Mouse (Mus musculus) left cerebral cortex, adult 9 months (tissue): ENCODE results near the gene Nlrp3.

Experiments used
- DNase-seq, 2 experiments: peaks; one replicate each; pipeline ENCODE4 v3.0.0; 2022; ENCODE audit warnings: low spot score in 2 of 2

Nlrp3 gene

DNA sequence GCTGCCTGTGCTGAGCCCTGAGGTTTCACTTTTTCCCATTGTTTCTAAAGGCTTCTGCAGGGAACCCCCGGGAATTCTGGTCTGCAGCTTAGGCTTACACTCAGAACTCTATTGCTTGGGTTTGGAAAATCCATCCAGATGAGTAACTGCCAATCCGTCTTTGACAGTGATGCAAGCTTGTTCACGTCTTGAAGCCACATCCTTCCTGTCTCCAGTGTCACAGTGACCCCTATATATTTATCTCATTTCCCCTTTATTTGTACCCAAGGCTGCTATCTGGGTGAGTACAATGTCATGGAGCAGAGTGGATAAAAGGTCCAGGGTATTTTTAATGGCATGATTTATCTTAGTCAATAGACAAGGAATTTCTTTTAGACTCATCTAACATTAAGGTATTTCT is at the start of gene Nlrp3:
TSS of gene Nlrp3 (plus strand) at position 245 of the 400 bp plus-strand sequence.
- no peak for DNase-seq

DNA sequence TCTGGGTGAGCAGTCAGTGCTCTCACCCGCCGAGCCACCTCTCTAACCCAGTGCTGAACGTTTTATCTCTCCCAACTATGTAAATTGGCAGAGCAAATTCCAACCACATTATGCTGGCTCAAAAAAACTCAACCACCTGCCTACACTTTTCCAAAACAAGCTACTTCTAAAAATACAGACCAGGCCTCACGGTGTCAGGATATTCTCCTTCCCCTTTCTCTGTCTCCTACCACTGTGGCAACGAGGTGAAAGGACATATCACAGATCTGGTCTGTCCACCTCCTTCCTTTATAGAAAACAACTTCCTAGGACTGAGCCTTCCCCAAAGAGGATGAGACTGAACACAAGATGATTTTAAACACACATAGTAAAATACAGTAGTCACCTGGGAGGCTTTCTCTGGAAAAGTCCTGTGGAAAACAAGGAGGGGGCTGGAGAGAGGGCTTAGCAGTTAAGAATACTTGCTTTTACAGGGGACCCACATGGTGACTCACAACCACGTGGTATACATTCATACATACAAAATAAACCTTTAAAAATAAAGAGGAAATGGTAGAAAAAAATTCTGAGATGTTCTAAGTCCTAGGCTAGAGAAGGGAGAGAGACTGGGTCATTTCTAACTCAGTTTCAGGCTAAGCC is 44.6 kb upstream of the Nlrp3 start:
- peak in 1 of 2 experiments; percentile 45 for DNase-seq

GRCm38 (mm10) chr11:59497747-59498146 is 43.6 kb upstream of the Nlrp3 start:
- no peak for DNase-seq

- no peak for DNase-seq
Measured at GRCm38 (mm10) chr11:59501978-59502700, 39.2 kb upstream of the Nlrp3 start.

GRCm38 (mm10) chr11:59505351-59505838 is 36.0 kb upstream of the Nlrp3 start:
- DNase-seq, result peak in 1 of 2 experiments; percentile 65

DNA sequence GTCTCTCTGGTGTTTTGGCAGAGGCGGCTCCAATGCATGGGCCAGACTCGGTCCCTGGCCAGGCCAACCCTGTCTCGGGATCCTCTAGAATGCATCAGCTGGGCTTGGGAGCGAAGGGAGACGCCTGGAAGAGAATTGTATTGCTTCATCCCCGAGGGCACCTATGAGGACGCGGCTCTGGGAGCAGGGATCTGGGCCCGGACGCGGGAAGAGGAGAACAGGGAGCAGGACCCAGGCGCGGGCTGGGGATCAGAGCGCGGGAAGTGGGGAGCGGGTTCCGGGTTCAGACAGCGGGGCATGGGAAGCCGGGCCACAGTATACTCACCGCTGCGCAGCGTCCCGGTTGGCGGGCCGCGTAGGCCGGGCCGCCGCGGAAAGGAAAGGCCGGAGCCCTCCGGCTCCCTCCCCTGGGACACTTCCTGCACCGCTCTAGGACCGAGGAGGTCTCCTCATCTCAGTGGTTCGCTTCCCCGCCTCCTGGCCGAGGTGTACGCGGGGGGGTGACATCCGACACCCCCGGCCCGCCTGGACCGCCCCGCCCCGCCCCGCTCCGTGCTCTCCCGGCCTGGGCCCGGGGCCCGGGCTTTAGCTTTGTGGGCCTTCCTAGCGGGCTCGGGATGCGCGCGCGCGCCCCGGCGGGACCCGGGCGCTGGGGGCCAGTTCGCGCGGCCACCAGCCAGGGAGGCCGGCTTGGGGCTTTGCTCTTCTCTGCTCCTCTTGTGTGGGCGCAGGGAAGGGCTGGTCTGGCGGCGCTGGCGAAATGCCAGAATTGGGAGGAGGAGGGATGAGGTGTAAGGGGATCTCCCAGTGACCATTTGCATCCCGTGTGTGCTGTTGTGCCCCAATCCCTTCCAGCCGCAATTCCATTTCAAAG is 35.3 kb upstream of the Nlrp3 start:
- peak in 1 of 2 experiments; percentile 69 for DNase-seq

DNA sequence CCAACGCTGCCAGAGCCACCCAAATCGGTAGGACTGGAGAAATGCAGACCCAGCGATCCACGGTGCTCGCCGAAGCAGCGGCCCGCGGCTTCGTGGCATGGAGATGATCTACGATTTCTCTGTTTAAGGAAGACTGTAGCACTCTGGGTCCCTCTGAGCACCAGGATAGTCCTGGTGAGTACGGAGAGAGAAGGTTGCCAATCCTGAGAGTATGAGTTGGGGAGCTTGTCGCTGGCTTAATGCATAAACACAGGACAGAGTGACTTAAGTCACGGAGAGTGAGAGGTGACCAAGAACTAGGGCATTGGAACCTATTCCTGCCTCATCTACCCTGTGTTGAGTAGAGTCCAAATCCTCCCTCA is 34.7 kb upstream of the Nlrp3 start:
- DNase-seq, result no peak

- DNase-seq, result no peak
Measured at GRCm38 (mm10) chr11:59511558-59511957, 29.8 kb upstream of the Nlrp3 start.

DNA sequence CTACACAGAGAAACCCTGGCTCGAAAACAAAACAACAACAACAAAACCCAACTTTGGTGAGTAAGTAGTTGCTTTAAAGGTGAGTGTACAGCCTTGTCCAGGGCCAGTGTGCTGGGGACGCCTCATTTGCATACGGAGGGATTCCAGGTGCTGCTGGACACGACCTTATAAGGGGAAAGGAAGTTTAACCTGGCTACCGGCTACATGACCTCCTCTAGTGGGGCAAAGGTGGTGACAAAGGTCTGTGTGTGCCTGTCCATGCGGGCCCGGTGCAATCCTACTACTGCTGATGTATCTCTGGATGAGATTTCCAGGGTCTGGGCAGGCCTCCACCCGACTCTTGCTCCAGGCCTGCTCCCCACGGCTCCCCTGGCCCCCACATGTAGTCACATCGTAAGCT is 28.6 kb upstream of the Nlrp3 start:
- no peak for DNase-seq

- no peak for DNase-seq
Measured at GRCm38 (mm10) chr11:59513556-59513955, 27.8 kb upstream of the Nlrp3 start.

- DNase-seq, result no peak
Measured at GRCm38 (mm10) chr11:59514381-59514780, 27.0 kb upstream of the Nlrp3 start.

DNA sequence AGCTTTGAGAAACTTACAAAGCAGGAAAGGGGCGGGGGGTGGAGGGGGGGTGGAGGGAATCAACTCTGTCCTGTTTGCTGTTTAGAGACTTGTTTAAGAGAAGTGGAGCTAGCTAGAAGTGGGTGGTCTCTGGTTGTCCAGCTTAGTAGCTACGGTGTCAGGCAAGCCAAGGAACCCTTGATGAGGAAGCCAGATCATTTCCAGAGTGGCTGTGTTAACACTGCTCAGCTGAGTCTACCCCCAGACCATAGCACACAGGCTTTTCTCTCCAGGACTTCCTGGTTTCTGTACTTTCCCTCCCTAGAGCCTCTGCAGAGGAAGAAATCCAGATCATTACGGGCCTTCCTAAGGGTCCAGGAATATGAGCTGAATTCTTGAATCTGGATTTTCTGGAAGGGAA is 26.6 kb upstream of the Nlrp3 start:
- DNase-seq, result no peak

- DNase-seq, result no peak
Measured at GRCm38 (mm10) chr11:59517441-59517840, 23.9 kb upstream of the Nlrp3 start.

GRCm38 (mm10) chr11:59518226-59518625 is 23.1 kb upstream of the Nlrp3 start:
- no peak for DNase-seq

DNA sequence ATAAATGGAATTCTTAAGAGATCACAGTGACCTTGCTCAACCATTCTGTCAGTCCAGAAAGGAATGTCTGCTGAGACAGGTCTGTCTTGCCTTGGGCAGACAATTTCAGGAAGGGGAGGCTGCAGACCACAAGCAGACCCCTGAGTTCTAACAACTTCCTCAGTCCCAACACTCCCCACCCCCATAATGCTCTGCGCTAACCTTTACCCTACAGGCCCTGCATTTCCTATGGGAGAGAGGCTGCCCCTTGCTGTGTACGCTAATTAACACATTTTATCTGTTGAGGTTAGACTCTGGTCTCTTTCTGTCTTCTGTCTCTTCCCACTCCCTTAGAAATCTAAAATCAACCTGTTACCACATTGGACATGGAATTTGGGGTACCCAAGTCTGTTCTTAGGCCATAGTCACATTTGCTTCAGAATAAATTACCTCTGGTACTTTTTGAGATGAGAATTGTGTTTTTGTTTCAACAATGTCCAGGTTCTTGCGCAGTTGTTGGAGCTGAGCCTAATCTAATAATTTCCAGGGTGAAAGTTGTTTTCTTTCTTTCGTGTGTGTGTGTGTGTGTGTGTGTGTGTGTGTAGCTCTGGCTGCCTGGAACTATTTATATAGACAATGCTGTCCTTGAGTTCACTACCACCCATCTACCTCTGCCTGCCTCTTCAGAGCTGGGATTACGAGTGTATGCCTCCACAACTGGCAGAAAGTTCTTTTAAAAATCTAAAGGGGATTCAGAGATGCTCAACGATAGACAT is 21.4 kb upstream of the Nlrp3 start:
- no peak for DNase-seq

- no peak for DNase-seq
Measured at GRCm38 (mm10) chr11:59524150-59524549, 17.2 kb upstream of the Nlrp3 start.

DNA sequence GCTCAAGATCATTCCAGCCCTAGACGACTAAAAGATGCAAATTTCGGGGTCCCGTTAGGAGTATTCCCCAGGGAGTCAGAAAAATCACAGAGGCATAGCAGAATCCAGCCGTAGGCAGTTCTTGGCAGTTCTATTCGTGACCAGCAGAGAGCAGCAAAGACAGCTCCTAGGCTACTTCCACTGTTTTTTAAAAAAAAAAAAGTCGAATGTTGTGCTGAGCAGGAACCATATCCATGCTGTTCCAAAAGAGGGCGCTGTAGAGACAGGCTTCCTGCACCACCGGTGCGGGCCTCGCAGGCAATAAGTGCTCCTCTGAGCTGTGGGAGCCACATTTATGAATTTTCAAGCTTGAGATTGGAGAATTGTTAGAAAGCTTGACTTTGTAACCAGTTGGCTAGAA is 16.1 kb upstream of the Nlrp3 start:
- peak; percentile 58 to 90 for DNase-seq

GRCm38 (mm10) chr11:59526472-59527080 is 14.8 kb upstream of the Nlrp3 start, which contains the start of gene Zkscan17:
Gene Zkscan17, minus strand, starts transcription at chr11:59526751.
- DNase-seq, result no peak

- DNase-seq, result no peak
Measured at GRCm38 (mm10) chr11:59530221-59530620, 11.1 kb upstream of the Nlrp3 start.

DNA sequence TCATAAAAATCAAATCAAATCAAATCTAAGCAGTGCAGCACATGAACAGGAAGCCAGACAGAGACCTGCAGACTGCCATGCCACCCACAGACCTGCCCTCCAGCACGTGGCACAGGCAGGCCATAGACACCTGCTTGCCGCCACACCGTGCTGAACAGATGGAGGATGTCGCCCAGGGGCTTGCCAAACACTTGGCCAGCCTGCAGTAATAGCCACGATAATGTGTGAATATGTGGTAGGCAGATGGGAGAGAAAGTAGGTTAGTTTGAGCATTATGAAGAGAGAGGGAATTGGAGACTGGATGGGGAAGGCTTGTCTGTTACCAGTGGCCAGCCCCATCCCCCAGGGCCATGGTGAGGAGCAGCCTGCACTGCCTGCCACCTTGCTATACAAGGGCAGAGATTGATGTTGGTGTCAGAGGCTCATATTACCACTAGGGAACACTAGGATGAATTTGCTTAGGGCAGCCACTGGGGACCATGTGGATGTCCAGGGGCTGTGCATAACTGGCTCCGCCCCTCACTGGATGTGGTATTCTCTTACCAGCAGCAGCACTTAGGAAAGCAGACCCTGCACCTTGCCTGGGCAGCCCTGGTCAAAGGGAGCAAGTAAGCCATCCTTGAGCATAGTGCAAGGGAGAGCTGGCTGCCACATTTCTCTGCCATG is 10.4 kb upstream of the Nlrp3 start:
- DNase-seq, result peak in 1 of 2 experiments; percentile 62

DNA sequence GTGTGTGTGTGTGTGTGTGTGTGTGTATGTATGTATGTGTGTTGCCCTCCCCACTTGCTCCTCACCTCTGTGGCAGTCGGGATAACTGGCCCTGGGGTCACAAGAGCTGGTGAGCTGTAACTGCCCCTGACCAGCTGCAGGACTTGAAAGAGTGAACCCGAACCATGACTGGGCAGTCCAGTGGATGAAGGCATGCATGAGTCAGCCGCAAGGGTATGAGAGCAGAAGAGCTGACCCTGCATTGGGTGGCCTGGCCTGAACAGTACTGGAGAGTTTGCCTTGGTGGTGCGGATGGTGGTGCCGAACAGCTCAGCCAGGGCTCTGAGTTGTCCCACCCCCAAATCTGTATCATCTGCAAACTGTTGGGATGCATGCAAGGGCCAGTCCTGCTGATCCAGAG is 9.8 kb upstream of the Nlrp3 start:
- DNase-seq, result no peak
